Mouse (Mus musculus) intestine, postnatal 0 days (tissue): ENCODE data around the gene Dvl2. TPM values are rescaled to one million over a fixed set of nuclear protein-coding genes. Genes with fewer than 3 reads are reported as not detected.

Source experiments
- ATAC-seq: fragments of 200-750 bp; cut with Nextera tagmentation; 2 replicates; pipeline ENCODE4 v1.8.0; 2017; ENCODE audit warnings: mild to moderate bottlenecking, moderate TSS enrichment, moderate library complexity
- H3K27ac ChIP-seq: fragments of 300-500 bp; sonication (generic); 2 replicates; pipeline ENCODE4 v1.5.1; 2014; ENCODE audit warnings: mild to moderate bottlenecking, low read depth, low read length, moderate library complexity
- H3K27me3 ChIP-seq: fragments of 300-500 bp; sonication (generic); replicated peaks from 2 replicates; pipeline ENCODE4 v1.6.1; 2014; ENCODE audit warnings: low read length, mixed read lengths; ENCODE audit not compliant: control insufficient read depth, insufficient read depth
- H3K36me3 ChIP-seq: fragments of 300-500 bp; sonication (generic); 2 replicates; pipeline ENCODE4 v1.6.1; 2014; ENCODE audit warnings: mild to moderate bottlenecking, moderate library complexity; ENCODE audit not compliant: control insufficient read depth, insufficient read depth
- H3K4me1 ChIP-seq: fragments of 300-500 bp; sonication (generic); replicated peaks from 2 replicates; pipeline ENCODE4 v1.6.1; 2014; ENCODE audit warnings: antibody characterized with exemption, low read length, mixed read lengths; ENCODE audit not compliant: control insufficient read depth, insufficient read depth
- H3K4me2 ChIP-seq: fragments of 300-500 bp; sonication (generic); replicated peaks from 2 replicates; pipeline ENCODE4 v1.6.1; 2014; ENCODE audit warnings: low read depth, mild to moderate bottlenecking, moderate library complexity
- H3K4me3 ChIP-seq: fragments of 300-500 bp; sonication (generic); 2 replicates; pipeline ENCODE4 v1.5.1; 2014; ENCODE audit warnings: low read depth, low read length
- H3K9ac ChIP-seq: fragments of 300-500 bp; sonication (generic); 2 replicates; pipeline ENCODE4 v1.6.1; 2014; ENCODE audit warnings: mild to moderate bottlenecking, low read depth, low read length
- H3K9me3 ChIP-seq: fragments of 300-500 bp; sonication (generic); 2 replicates; pipeline ENCODE4 v1.6.1; 2016; ENCODE audit warnings: mixed run types; ENCODE audit not compliant: control insufficient read depth
- CTCF ChIP-seq: sonication (generic); IDR thresholded peaks from 2 replicates; pipeline ENCODE4 v1.5.1; 2016; ENCODE audit warnings: low read depth, mild to moderate bottlenecking, control low read depth, antibody characterized with exemption, moderate library complexity
- WGBS: fragments of 180-500 bp; shearing (Covaris S2); extraction: QIAGEN DNeasy Blood & Tissue Kit; methylation state at CpG from one replicate; pipeline ENCODE4 v1.1.7; 2014; 5-methylcytosine and 5-hydroxymethylcytosine counted together
- polyA plus RNA-seq: library from polyadenylated mRNA; unstranded; fragments of >200 nt; fragmentation: Nextera tagmentation; extraction: Ambion mirVana; gene quantifications from 2 replicates; pipeline ENCODE4 v1.2.1, GENCODE M21; 2015

The Dvl2 gene
- polyA plus RNA-seq, 1 experiment from 2014 or later = 9.1 TPM

- H3K27me3 ChIP-seq = no peaks in the 10 kb centered on the region
- H3K27ac ChIP-seq = no peak overlapping the region
- H3K9me3 ChIP-seq = no peaks in the 10 kb centered on the region
- TF ChIP-seq CTCF = no peak
- H3K36me3 ChIP-seq = no peaks in the 10 kb centered on the region
- ATAC-seq = no peak
- no peaks in the 10 kb centered on the region for H3K4me1 ChIP-seq
- H3K4me3 ChIP-seq = no peak overlapping the region
- no peak overlapping the region for H3K9ac ChIP-seq
- H3K4me2 ChIP-seq = no peak overlapping the region
- WGBS = 62% methylated on average over 6 of the region's 6 CpGs
These were observed 49.0 kb downstream of the Dvl2 start for GRCm38 (mm10) chr11:70049366-70049765.

GRCm38 (mm10) chr11:70049816-70050215 is 49.4 kb downstream of the Dvl2 start:
- TF ChIP-seq CTCF = peak; percentile 53
- 51% methylated on average over 10 of the region's 10 CpGs for WGBS
- Histone ChIP-seq H3K27ac (no peak overlapping the region), H3K27me3 (no peaks in the 10 kb centered on the region), H3K9ac (no peak overlapping the region), H3K4me1 (no peaks in the 10 kb centered on the region), H3K4me3 (no peak overlapping the region), H3K9me3 (no peaks in the 10 kb centered on the region), H3K4me2 (no peak overlapping the region), H3K36me3 (no peaks in the 10 kb centered on the region)
- no peak for ATAC-seq

- no peak for ATAC-seq
- H3K9me3 ChIP-seq = no peaks in the 10 kb centered on the region
- WGBS = 53% methylated on average over 7 of the region's 7 CpGs
- no peak overlapping the region for H3K27ac ChIP-seq
- no peak for TF ChIP-seq CTCF
- no peak overlapping the region for H3K9ac ChIP-seq
- H3K4me3 ChIP-seq = no peak overlapping the region
- no peaks in the 10 kb centered on the region for H3K4me1 ChIP-seq
- H3K4me2 ChIP-seq = no peak overlapping the region
- H3K27me3 ChIP-seq = no peaks in the 10 kb centered on the region
- no peaks in the 10 kb centered on the region for H3K36me3 ChIP-seq
These were observed 52.8 kb downstream of the Dvl2 start for GRCm38 (mm10) chr11:70053156-70053555.

GRCm38 (mm10) chr11:70053898-70054570 is 53.6 kb downstream of the Dvl2 start, which contains the start of gene Asgr1:
Asgr1 (plus strand) TSS chr11:70054085.
- H3K4me3 ChIP-seq = no peak within 1 kb of the TSS
- H3K27me3 ChIP-seq = no peaks in the 10 kb centered on the region
- H3K36me3 ChIP-seq = no peaks in the 10 kb centered on the region
- no peak for ATAC-seq
- no peak within 1 kb of the TSS for H3K4me2 ChIP-seq
- no peak within 1 kb of the TSS for H3K9ac ChIP-seq
- no peak within 1 kb of the TSS for H3K27ac ChIP-seq
- H3K9me3 ChIP-seq = no peaks in the 10 kb centered on the region
- no peak for TF ChIP-seq CTCF
- 80% methylated on average over 10 of the region's 10 CpGs for WGBS
- no peaks in the 10 kb centered on the region for H3K4me1 ChIP-seq

- peak; percentile 97 for TF ChIP-seq CTCF
- no peaks in the 10 kb centered on the region for H3K36me3 ChIP-seq
- WGBS = 24% methylated on average over 17 of the region's 18 CpGs
- H3K4me1 ChIP-seq = no peaks in the 10 kb centered on the region
- peak; percentile 32; the same call in 1 of the 2 replicates for ATAC-seq
- no peak overlapping the region for H3K4me3 ChIP-seq
- no peak overlapping the region for H3K27ac ChIP-seq
- H3K9ac ChIP-seq = no peak overlapping the region
- H3K27me3 ChIP-seq = no peaks in the 10 kb centered on the region
- H3K9me3 ChIP-seq = no peaks in the 10 kb centered on the region
- 0 out of 2 replicates have a peak overlapping the region, but pooled peaks have one; percentile 9 for H3K4me2 ChIP-seq
These were observed 55.3 kb downstream of the Dvl2 start for GRCm38 (mm10) chr11:70055618-70056214.

- no peaks in the 10 kb centered on the region for H3K36me3 ChIP-seq
- no peaks in the 10 kb centered on the region for H3K9me3 ChIP-seq
- H3K27ac ChIP-seq = no peak overlapping the region
- no peak for ATAC-seq
- H3K4me1 ChIP-seq = no peaks in the 10 kb centered on the region
- no peak overlapping the region for H3K9ac ChIP-seq
- WGBS = 87% methylated on average over 9 of the region's 9 CpGs
- H3K4me3 ChIP-seq = no peak overlapping the region
- H3K4me2 ChIP-seq = no peak overlapping the region
- H3K27me3 ChIP-seq = no peaks in the 10 kb centered on the region
- TF ChIP-seq CTCF = no peak
These were observed 57.4 kb downstream of the Dvl2 start for GRCm38 (mm10) chr11:70057805-70058204.
